Mouse (Mus musculus) thymus, adult 2 months (tissue): Measurements from ENCODE around the gene Tuba8.

Experiments
- CTCF ChIP-seq: fragments of 200-500 bp; IDR thresholded peaks from 2 replicates; pipeline ENCODE4 v1.5.1; 2012; ENCODE audit warnings: mild to moderate bottlenecking, control low read depth, low read length, moderate library complexity, borderline replicate concordance; ENCODE audit not compliant: control insufficient read depth, poor library complexity, insufficient read depth; ENCODE audit errors: extremely low read depth
- POLR2A ChIP-seq: fragments of 200-500 bp; IDR thresholded peaks from 2 replicates; pipeline ENCODE4 v1.6.1; 2012; ENCODE audit warnings: mild to moderate bottlenecking, low read length, control low read depth, moderate library complexity; ENCODE audit not compliant: control insufficient read depth, poor library complexity, insufficient read depth; ENCODE audit errors: extremely low read depth

DNA sequence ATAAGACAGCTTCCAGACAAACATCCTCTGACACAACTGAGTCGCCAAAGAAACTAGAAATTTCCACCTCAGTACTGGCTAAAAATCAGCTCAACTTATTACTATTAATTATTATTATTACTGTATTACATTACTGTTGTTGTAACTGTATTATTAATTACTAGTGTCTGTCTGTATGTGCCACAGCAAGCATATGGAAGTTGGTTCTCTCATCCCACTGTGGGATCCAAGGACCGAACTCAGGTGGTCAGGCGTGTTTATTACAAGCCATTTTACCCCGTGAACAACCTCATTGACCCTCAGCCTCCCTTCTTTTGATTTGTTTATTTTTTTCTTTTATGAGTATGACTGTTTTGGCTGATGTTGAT lies 61.2 kb downstream of the Tuba8 start:
- TF ChIP-seq POLR2A, result no peak
- no peak for TF ChIP-seq CTCF
